Mouse (Mus musculus): Measurements from ENCODE around the gene Srcap. TPM values are rescaled to one million over a fixed set of nuclear protein-coding genes. Genes with fewer than 3 reads are reported as not detected.

The Srcap gene
- polyA plus RNA-seq, 2 experiments, result 21.4 to 44.1 TPM

- DNase-seq (ENCODE audit: low spot score), result no peak
- Histone ChIP-seq H3K9ac (ENCODE audit: low read depth, low read length, severe bottlenecking) (peak overlapping the region; percentile 78), H3K4me3 (replicated peaks; ENCODE audit: low read length) (peak overlapping the region; percentile 72), H3K27me3 (ENCODE audit: control insufficient read depth, insufficient read depth, low read length) (no peaks in the 10 kb centered on the region), H3K27ac (replicated peaks; ENCODE audit: low read depth, low read length) (0 out of 2 replicates have a peak overlapping the region, but pooled peaks have one; percentile 55), H3K4me2 (replicated peaks; ENCODE audit: low read depth, low read length, severe bottlenecking) (peak overlapping the region; percentile 89), H3K4me1 (ENCODE audit: control insufficient read depth, insufficient read depth, low read length) (peaks cover 18% of the 10 kb centered on the region), H3K36me3 (ENCODE audit: control insufficient read depth, insufficient read depth, low read length) (peaks cover 29% of the 10 kb centered on the region), H3K9me3 (ENCODE audit: control insufficient read depth, low read length) (no peaks in the 10 kb centered on the region)
- no peak for TF ChIP-seq POLR2A (IDR thresholded peaks at IDR 0.05; ENCODE audit: borderline replicate concordance, extremely low read depth, insufficient read depth, insufficient read length)
- 24% methylated on average over 7 of the region's 7 CpGs for WGBS
- no peak for ATAC-seq (ENCODE audit: low FRiP score, low read depth)
These were observed 62.3 kb downstream of the Srcap start for GRCm38 (mm10) chr7:127574115-127574514.

GRCm38 (mm10) chr7:127583260-127583659 lies 71.5 kb downstream of the Srcap start:
- Histone ChIP-seq H3K4me3 (replicated peaks; ENCODE audit: low read length) (no peak overlapping the region), H3K9ac (ENCODE audit: low read depth, low read length, severe bottlenecking) (no peak overlapping the region), H3K4me2 (replicated peaks; ENCODE audit: low read depth, low read length, severe bottlenecking) (no peak overlapping the region), H3K27ac (replicated peaks; ENCODE audit: low read depth, low read length) (no peak overlapping the region), H3K9me3 (ENCODE audit: control insufficient read depth, low read length) (no peaks in the 10 kb centered on the region), H3K4me1 (ENCODE audit: control insufficient read depth, insufficient read depth, low read length) (peaks cover 5% of the 10 kb centered on the region; the same call in 1 of the 2 replicates), H3K27me3 (ENCODE audit: control insufficient read depth, insufficient read depth, low read length) (no peaks in the 10 kb centered on the region), H3K36me3 (ENCODE audit: control insufficient read depth, insufficient read depth, low read length) (peaks cover 67% of the 10 kb centered on the region)
- DNase-seq (ENCODE audit: low spot score) (no peak), ATAC-seq (ENCODE audit: low FRiP score, low read depth) (no peak)
- TF ChIP-seq POLR2A (IDR thresholded peaks at IDR 0.05; ENCODE audit: borderline replicate concordance, extremely low read depth, insufficient read depth, insufficient read length), result no peak
- 91% methylated on average over 6 of the region's 6 CpGs for WGBS

DNA sequence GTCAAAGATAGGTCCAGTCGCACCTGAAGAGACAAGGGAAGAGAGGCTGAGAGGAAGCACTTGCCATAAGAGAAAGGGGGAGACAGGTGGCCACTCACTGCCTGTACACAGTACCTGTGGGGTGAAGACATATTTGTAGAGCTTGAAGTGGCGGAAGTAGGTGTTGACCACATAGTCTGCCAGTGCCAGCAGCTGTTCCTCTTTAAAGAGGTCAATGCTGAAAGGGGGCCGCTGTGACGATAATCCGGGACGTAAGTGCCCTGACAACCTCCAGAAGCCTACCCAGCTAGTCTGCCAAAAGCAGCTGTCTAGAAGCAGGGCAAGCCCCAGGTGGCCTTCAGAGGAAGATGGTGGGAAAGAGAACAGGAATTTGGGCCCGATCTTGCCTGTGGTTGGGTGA lies 73.2 kb downstream of the Srcap start:
- H3K4me3 ChIP-seq (replicated peaks; ENCODE audit: low read length), result no peak overlapping the region
- no peaks in the 10 kb centered on the region for H3K9me3 ChIP-seq (ENCODE audit: control insufficient read depth, low read length)
- no peak for DNase-seq (ENCODE audit: low spot score)
- H3K27me3 ChIP-seq (ENCODE audit: control insufficient read depth, insufficient read depth, low read length), result no peaks in the 10 kb centered on the region
- H3K9ac ChIP-seq (ENCODE audit: low read depth, low read length, severe bottlenecking), result no peak overlapping the region
- TF ChIP-seq POLR2A (IDR thresholded peaks at IDR 0.05; ENCODE audit: borderline replicate concordance, extremely low read depth, insufficient read depth, insufficient read length), result no peak
- H3K27ac ChIP-seq (replicated peaks; ENCODE audit: low read depth, low read length), result no peak overlapping the region
- H3K36me3 ChIP-seq (ENCODE audit: control insufficient read depth, insufficient read depth, low read length), result peaks cover 57% of the 10 kb centered on the region
- H3K4me2 ChIP-seq (replicated peaks; ENCODE audit: low read depth, low read length, severe bottlenecking), result no peak overlapping the region
- WGBS, result 77% methylated on average over 7 of the region's 7 CpGs
- H3K4me1 ChIP-seq (ENCODE audit: control insufficient read depth, insufficient read depth, low read length), result peaks cover 10% of the 10 kb centered on the region; the same call in 1 of the 2 replicates
- ATAC-seq (ENCODE audit: low FRiP score, low read depth), result no peak

GRCm38 (mm10) chr7:127586149-127586548 lies 74.4 kb downstream of the Srcap start:
- H3K36me3 ChIP-seq (ENCODE audit: control insufficient read depth, insufficient read depth, low read length), result peaks cover 56% of the 10 kb centered on the region
- no peak for ATAC-seq (ENCODE audit: low FRiP score, low read depth)
- DNase-seq (ENCODE audit: low spot score), result no peak
- H3K27ac ChIP-seq (replicated peaks; ENCODE audit: low read depth, low read length), result no peak overlapping the region
- no peaks in the 10 kb centered on the region for H3K9me3 ChIP-seq (ENCODE audit: control insufficient read depth, low read length)
- TF ChIP-seq POLR2A (IDR thresholded peaks at IDR 0.05; ENCODE audit: borderline replicate concordance, extremely low read depth, insufficient read depth, insufficient read length), result no peak
- H3K4me1 ChIP-seq (ENCODE audit: control insufficient read depth, insufficient read depth, low read length), result peaks cover 10% of the 10 kb centered on the region; the same call in 1 of the 2 replicates
- no peak overlapping the region for H3K4me3 ChIP-seq (replicated peaks; ENCODE audit: low read length)
- no peak overlapping the region for H3K9ac ChIP-seq (ENCODE audit: low read depth, low read length, severe bottlenecking)
- H3K4me2 ChIP-seq (replicated peaks; ENCODE audit: low read depth, low read length, severe bottlenecking), result no peak overlapping the region
- WGBS, result 95% methylated on average over 6 of the region's 6 CpGs
- H3K27me3 ChIP-seq (ENCODE audit: control insufficient read depth, insufficient read depth, low read length), result no peaks in the 10 kb centered on the region

DNA sequence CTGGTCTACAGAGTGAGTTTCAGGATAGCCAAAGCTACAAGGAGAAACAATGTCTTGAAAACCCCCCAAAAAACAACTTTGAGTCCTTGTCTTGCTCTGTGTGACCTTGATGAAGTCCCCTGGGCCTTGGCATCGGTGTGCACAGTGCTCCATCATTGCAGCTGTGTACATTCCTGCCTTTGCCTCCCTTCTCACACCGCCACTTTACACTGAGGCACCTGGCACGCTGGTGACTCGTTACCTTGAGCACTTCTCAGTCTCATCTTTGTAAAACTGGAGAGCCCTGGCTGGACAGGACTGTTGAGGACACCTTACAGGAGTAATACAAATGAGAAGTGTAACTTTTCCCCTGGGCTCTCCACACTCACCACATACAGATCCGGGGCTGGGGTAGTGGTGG lies 75.4 kb downstream of the Srcap start:
- H3K4me2 ChIP-seq (replicated peaks; ENCODE audit: low read depth, low read length, severe bottlenecking), result peak overlapping the region; percentile 67
- peaks cover 56% of the 10 kb centered on the region for H3K36me3 ChIP-seq (ENCODE audit: control insufficient read depth, insufficient read depth, low read length)
- no peaks in the 10 kb centered on the region for H3K9me3 ChIP-seq (ENCODE audit: control insufficient read depth, low read length)
- no peak for ATAC-seq (ENCODE audit: low FRiP score, low read depth)
- peak overlapping the region; percentile 91 for H3K4me3 ChIP-seq (replicated peaks; ENCODE audit: low read length)
- TF ChIP-seq POLR2A (IDR thresholded peaks at IDR 0.05; ENCODE audit: borderline replicate concordance, extremely low read depth, insufficient read depth, insufficient read length), result no peak
- 68% methylated on average over 5 of the region's 5 CpGs for WGBS
- H3K4me1 ChIP-seq (ENCODE audit: control insufficient read depth, insufficient read depth, low read length), result peaks cover 10% of the 10 kb centered on the region; the same call in 1 of the 2 replicates
- no peak for DNase-seq (ENCODE audit: low spot score)
- peak overlapping the region; percentile 34; the same call in 1 of the 2 replicates for H3K9ac ChIP-seq (ENCODE audit: low read depth, low read length, severe bottlenecking)
- H3K27ac ChIP-seq (replicated peaks; ENCODE audit: low read depth, low read length), result no peak overlapping the region
- H3K27me3 ChIP-seq (ENCODE audit: control insufficient read depth, insufficient read depth, low read length), result no peaks in the 10 kb centered on the region

Measured in limb, embryonic 14.5 days (tissue).